Mouse (Mus musculus) lung, postnatal 10 days (tissue): Measurements from ENCODE around the gene Cldn34c3.
"Not testable (repeated sequence)": the region's sequence is repeated elsewhere in the genome, so short reads cannot be mapped to it uniquely, and the experiment has no call there.

Source experiments
- DNase-seq: peaks from one replicate; pipeline ENCODE4 v3.0.0; 2021

Cldn34c3 gene

DNA sequence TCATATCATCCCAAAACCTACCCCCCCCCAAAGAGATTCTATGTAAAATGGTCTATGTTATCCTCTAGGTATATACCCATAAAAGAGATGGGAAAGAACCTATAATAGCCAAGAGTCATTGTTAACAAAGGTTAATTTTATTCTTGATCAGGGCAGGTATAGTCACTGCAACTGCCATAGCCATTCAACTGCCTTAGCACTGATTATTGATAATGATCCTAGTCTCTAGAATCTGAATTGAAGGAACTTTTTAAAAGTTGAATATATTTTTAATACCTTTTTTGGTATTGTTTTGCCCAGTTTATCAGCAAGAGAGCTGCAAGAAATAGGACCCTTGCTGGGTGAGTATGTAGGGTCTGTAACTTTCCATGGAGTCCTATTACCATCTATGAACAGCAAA lies at the start of gene Cldn34c3:
Gene Cldn34c3, plus strand, starts transcription at position 301 of the 400 bp plus-strand sequence.
- not testable (repeated sequence) for DNase-seq
